Mouse (Mus musculus) activated CD4-positive, CD25-positive, alpha-beta regulatory T cell, adult 4 months (primary cell): ENCODE measurements around the gene Oaz3. TPM values are rescaled to one million over a fixed set of nuclear protein-coding genes. Genes with fewer than 3 reads are reported as not detected.

Experiments used
- ATAC-seq: one replicate; pipeline ENCODE4 v1.8.0; 2017
- polyA plus RNA-seq, 2 experiments: library from polyadenylated mRNA; unstranded; fragments of 100-300 nt; shearing (Covaris generic); gene quantifications; one replicate each; pipeline ENCODE4 v1.2.1; 2017

Oaz3 gene
- polyA plus RNA-seq, 2 experiments from 2014 or later = 0.74 TPM; not detected in 1

DNA sequence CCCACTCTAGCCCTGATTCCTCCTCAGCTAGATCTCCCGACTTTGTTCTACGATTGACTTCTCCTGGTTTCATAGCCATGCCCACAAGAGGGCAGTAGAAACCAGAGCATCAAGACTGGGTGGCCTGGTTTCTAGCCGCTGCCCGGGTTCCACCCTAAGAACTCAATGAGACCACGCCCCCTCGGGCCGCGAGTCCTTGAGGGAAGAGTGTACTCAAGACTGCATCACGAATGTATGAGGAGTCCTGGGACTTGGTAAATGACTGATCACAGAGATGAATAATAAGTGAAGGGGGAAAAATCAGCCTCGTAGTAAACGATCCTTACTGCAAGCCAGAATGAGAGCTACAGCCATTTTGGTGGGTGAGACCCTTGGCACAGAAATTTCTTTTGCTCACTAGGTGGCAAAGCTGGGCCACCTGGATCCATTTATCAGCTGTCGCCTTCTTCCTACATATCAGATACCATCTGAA, 12.8 kb upstream of the Oaz3 start:
- ATAC-seq = peak; percentile 81

DNA sequence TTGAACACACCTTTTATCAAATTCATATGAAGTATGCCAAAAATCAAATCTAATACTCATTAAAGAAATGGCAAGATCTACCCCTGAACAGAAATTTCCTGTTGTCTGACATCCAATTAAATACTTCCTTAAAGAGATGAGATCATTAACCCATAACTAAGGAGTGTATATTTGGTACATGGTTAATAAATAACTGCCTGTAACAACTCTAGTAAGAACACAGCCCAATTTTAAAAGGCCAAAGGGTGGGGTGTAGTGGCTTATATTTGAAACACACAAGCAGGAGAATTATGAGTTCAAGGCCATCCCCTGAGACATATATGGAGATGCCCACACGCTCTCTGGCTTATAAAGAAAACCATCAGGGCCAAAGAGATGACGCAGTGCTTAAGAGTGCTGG, 5.7 kb upstream of the Oaz3 start:
- ATAC-seq = no peak

DNA sequence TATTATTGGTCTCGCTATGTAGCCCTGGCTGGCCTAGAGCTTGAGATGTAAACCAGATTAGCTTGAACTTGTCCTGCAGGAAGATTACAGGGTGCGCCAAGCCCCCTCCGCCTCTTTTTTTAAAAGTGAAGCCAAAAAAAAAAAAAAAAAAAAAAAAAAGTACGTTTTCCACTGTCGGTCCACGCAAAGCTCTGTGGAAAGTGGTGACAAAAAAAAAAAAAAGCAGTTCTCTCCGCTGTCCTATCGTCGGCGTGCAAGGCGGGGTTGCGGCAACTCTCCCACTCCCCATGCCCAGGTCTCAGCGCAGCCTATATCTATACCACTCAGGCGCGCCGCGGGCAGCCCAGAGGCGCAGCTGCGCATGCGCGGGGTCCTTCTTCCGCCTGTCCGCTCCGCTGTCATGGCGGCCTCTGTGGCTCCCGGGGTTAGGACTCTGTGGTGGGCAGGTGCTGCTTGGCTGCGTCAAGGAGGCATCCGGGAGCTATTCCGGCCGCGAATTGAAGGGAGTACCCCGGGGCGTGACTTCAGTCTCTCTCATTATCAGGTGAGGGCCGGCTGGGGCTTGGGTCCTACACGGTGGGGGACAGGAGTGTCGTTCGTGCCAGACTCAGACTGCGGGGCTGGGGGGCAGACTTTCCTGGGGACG, 641 bp downstream of the Oaz3 start, which contains the start of gene Mrpl9:
Gene Mrpl9, plus strand, starts transcription at position 368 of the 646 bp plus-strand sequence.
- ATAC-seq = peak; percentile 87

DNA sequence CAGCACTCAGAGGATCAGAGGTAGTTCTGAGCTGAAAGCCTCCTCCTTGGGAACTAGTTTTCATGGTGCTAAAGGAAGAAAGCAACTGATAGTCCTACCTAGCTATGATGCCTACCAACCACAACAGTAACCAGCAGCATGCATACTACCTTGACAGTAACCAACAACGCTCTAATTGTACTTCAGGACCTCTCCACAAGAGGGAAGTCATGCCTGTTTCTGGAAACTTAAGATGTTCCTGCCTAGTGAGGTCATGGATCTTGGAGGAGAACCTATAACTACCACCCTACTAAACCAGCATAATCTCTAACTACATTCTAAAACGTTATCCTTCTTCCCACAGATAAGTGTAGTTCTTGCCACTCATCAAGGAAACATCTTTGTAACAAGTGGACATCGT, 2.5 kb downstream of the Oaz3 start:
- no peak for ATAC-seq

DNA sequence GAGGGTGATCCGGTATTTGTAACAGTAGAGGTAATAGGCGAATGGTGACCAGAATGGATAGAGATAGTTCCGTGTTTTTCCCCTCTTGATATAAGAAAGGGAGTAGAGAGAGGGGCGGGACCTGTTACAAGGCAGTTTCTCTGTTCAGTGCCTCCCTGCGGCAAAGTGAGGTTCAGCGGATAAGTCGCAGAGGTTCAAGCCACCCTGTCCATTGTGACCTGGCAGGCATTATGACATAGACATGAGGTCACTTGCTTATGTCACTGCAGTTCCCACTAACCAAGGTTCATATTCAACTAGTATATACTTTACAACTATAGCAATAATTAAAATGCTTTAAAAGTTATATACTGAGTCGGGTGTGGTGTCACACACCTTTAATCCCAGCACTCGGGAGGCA, 7.3 kb downstream of the Oaz3 start:
- no peak for ATAC-seq

DNA sequence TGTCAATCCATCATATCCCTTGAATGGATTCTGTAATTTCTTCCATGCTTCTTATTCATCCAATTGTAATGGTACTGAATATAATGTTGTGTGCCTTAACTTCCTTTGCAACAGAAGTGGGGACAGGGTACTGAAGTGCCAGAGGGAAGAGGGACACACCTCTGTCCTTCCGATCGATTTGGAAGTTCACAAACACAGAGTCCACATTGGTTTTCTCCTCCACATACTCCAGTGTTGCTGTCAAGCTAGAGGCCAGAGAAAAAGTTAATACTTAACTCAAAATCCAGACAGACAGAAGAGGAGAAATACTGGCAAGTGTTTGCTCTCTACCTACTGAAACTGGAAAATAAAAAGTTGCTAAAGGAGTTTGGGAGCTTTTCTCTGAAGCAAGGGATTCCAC, 9.4 kb downstream of the Oaz3 start:
- no peak for ATAC-seq

DNA sequence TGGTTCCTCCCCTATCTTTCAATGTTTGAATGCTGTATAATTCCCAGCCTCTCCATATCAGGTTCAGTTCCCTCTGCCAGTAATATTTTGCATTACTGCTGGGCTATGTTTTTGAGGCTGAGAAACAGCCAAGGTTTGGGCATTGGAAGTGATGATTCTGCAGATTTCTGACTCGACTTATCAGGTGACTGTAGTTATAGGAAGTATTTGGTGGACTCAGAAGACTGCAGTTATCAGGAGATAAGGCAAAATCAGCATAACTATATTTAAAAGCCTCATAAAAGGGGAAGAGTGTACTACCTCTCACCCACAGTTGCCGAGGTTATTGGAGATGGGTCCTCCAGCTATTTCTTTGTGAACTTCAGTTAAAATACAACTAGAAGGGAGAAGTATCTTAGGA, 12.7 kb downstream of the Oaz3 start:
- ATAC-seq = no peak

DNA sequence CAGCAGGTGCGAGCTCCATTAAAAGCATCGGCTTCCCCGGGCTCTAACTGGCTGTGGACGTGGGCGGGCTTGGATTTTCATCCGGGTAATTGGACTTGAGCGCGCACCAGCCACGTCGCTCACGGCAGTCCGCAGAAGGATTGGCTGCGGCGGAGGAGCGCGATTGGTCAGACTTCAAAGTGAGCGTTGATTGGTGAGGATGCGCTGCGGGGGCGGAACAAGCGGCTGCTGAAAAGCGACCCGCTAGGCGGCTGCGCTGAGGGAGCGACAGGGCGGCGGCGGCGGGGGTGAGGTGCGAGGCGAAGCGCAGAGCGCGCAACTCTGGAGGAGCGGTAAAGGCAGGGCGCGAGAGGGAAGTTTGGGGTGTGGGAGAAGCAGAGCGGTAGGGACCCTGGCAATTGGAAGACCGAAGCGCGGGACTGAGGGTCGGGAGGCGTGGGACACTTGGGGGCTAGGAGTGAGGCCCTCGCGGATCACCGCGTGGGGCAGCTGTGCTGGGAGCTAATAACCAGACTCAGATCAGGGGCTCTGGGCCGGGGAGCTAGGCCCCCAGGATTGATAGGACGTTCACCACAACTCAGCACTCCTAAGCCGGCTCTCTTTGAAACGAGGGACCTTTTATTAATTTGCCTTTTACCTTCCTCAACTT, 30.6 kb downstream of the Oaz3 start, which contains the start of gene Tdrkh:
Gene Tdrkh, plus strand, starts transcription at position 243 of the 649 bp plus-strand sequence.
- ATAC-seq = peak; percentile 98

DNA sequence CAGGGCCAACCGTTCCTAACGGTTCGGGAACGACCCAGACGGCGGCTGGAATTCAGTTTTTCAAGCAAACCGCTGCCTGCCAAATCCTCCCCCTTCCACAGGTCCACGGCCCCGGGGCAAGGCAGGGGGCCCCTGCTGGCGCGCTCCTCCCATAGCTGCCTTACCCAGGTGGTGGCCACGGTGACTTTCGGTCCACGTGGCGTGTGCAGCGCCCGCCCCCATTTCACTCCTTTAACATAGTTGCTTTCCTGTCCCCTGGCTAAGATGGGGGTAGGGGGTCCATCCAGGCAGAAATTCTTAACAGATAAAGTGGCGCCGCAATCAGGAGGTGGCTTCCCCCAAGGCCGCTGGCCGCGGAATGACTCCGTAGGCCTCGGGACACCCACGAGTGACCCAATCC, 31.2 kb downstream of the Oaz3 start:
- ATAC-seq = peak; percentile 2

DNA sequence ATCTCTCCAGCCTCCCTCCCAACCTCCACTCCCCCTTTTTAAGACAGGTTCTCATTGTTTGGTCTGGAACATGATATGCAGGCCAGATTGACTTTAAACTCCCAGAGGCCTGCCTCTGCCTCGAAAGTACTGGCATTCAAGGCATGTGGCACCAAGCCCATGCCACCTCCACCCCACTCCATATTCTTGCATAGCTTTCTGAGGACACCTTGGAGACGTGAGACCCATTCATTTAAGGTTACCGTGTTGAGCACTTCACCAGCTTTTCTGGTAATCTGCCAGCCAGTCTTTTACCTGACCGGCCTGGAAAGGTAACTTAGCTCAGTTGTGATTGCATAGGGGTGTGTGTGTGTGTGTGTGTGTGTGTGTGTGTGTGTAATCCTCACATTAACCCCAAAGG, 38.2 kb downstream of the Oaz3 start:
- no peak for ATAC-seq

DNA sequence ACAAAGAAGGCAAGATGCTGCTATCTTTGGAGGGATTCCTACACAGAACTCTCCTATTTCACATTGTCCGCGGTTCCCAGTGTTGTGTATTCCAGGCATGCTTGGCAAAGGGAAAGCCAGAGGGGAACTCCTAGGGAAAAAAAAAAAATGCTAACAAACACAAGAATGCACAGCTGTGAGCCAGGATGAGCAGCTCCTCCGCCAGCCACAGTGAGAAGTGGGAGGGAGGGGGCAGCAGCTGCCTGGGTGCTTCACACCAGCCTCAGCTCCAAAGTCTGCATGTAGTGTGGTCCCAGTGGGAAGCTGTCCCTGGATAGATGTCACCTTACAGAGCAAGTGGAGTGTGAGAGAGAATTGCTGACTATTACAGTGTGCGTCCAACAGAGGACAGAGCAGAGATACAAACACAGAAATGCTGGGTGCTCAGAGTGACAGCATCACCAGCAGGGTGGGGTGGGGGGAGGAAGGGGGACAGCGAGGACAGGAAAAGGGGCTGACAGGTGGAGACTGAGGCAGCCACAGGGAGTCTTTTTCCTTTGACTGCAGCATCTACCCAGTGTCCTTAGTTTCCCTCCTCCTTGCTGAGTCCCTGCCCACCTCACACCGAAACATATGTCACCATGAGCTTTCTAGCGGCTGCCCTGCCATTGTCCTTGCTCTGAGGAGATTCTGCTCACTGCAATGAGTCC, 39.2 kb downstream of the Oaz3 start:
- ATAC-seq = no peak

DNA sequence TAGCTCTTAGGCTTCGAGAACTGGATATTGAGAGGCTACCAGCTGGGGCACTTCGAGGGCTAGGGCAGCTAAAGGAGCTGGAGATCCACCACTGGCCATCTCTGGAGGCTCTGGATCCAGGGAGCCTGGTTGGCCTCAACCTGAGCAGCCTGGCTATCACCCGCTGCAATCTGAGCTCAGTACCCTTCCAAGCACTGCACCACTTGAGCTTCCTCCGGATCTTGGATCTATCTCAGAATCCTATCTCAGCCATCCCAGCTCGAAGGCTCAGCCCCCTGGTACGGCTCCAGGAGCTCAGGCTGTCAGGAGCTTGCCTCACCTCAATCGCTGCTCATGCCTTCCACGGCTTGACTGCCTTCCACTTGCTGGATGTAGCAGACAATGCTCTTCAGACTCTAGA, 41.3 kb downstream of the Oaz3 start:
- ATAC-seq = no peak

DNA sequence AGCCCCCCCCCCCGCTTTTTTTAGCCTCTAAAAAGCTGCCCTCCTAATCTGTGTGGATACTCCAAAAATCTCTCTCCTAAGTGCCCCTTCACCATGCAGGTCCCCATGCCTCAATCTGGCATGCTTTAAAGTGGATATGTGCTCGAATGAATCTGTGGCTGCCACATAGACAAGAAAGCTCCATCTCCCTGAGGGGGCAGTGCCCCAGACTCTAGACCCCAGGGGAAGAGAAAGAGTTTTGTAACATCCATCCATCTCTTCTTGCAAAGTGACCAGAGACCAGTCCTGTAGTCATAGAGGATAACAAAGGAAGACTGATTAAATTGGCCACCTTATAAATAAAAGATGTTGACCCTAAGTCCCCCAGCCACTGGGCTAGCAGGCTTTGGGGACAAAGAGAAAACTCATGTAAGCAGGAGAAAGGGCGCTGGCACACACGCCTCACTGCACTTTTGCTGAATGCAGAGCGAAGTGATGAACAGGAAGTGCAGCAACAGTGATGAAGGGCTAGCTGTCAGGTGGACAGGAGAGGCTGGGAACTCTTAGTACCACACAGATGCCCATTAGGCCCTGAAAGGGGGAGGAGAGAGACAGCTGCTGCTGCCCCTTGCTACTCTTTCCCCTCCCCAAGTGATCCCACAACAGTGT, 43.9 kb downstream of the Oaz3 start:
- ATAC-seq = no peak

DNA sequence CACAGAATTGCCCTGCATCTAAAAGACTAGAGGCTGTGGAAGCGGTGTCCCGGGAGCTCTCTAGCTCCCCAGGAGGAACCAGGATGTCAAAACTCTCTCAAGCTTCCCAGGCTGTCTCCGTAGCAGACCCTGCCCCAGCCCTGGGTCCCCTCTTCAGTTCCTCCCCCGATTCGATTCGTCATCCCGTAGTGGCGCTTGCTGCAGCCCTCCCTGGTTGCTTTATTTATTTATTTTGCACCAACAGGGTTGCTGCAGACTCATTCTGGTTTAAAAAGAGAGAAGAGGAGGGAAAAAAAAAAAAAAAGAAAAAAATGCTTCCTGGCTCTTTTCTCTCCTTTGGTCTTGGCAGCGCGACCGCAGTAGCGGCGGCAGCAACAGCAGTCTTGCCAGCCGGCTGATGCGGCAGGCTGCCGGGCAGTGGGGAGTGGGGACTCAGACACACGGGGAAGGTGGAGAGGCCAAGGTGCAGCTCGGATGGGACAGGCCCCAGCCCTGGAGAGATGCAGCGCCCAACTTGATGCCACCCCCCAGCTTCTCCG, 44.7 kb downstream of the Oaz3 start:
- ATAC-seq = no peak

DNA sequence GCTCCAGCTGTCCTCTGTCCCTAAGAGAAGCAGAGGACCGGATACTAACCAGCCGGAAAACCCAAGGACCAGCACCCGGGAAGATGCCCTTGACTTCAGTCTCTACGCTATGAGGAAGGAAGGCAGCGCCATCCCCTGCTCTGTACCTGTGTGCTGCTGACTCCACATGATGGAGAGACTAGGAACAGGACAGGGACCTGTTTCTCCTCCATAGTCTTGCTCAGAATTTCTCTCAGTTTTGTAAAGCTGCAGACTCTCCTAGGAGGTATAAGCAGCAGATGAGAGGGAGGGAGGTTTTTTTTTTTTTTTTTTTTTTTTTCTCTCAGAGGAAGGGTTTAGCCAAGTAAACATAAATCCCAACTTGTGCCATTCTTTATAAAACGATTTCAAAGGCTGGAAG, 45.5 kb downstream of the Oaz3 start, which contains the start of gene Lingo4:
Gene Lingo4, plus strand, starts transcription at position 301 of the 400 bp plus-strand sequence.
- ATAC-seq = no peak

DNA sequence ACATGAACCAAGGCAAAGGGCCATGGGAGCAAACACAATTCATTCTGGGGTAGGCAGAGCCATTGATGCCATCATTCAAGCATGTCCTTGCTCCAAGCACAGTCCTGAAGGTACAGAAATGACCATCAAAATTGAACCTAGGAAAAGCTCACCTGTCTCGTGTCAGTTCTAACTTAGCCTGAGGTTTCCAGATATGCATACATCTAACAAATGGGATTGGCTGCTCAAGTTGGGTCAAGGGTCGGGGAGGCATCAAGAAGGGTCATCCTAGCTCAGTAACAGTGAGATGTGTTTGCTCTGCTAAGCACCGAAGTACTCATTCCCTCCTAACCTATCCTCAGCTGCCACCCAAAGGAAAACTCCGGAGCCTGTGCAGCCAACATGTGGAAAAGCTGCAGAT, 46.9 kb downstream of the Oaz3 start:
- ATAC-seq = no peak

DNA sequence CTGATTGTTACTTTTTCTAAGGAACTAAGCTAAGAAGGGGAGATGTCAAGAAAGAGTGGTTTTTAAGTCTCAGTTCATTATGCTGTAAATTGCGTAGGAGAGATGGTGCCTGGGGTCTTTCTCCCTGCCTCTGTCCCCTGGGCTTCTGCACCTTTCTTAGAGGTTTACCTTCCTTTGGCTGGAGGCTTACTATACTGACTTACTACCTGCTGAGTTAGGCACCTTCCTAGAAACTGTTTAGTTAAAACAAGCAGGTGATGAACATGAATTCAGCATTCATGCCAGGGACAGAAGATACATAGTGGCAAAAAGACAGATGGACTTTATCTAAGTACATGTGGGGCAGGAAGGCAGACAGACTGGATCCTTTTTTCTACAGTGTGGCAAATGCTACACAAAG, 47.4 kb downstream of the Oaz3 start:
- ATAC-seq = no peak

DNA sequence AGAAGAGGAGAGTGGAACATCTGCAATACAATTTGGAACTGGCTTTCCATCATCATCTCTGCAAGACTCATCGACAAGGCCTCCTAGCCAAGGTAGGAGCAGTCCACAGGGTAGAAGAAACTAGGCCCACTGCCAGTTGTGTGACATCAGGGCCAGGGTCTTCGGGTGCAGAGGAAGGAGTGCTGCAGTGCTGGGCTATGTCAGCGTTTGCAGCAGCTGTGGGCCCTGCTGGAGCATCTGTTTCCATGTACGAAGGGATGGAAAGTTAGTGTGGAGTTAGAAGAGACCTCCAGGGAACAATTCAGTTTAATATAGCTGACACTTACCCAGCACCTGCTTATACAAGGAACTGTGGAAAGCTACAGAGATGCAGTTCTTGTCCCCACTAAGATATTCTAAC, 50.7 kb downstream of the Oaz3 start:
- ATAC-seq = no peak

DNA sequence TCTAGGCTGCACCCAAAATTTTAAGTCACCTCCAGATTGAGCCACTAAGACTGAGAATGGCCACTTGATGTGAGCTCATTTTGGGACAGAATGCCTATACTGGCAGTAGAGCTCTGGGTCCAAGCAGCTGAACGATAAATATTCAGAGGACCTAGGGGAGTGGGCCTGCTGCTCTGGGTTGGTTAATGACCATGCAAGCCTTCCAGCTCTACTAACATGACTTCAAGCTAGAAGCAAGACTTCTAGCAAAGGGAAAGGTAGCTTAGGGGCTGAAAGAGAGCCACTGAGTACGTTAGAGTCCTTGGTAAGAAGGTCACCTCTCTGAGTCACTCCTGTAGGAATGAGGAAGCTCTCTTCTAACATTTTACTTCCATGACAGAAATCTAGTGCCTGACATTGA, 51.6 kb downstream of the Oaz3 start:
- ATAC-seq = no peak

DNA sequence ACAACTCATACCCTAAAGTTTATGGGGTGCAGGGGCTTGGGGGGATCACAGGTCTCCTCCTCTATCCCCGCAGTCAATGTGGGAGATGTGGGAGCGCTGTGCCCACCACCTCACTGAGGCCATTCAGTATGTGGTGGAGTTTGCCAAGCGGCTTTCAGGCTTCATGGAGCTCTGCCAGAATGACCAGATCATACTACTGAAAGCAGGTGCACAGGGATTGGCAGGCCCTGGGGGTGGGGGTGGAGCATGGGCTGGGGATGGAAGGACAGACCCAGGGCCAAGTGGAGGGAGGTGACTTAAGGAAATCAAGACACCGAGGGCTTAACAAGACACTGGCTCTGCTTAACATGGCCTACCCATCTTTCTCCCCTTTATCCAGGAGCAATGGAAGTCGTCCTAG, 52.7 kb downstream of the Oaz3 start:
- ATAC-seq = no peak

DNA sequence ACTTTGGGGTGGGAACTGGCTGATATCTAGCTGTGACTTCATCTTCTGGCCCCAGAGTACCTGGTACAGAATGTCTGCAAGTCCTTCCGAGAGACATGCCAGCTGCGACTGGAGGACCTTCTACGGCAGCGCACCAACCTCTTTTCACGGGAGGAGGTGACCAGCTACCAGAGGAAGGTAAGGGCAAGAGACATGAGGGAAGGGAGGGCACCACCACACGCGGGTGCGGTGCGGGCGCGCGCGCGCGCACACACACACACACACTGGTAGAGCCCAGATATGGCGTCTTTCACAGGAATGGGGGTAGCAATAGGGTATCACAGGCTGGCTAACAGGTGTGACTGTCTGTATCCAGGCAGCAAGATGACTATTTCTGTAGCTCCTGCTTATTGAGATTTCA, 54.3 kb downstream of the Oaz3 start:
- no peak for ATAC-seq

DNA sequence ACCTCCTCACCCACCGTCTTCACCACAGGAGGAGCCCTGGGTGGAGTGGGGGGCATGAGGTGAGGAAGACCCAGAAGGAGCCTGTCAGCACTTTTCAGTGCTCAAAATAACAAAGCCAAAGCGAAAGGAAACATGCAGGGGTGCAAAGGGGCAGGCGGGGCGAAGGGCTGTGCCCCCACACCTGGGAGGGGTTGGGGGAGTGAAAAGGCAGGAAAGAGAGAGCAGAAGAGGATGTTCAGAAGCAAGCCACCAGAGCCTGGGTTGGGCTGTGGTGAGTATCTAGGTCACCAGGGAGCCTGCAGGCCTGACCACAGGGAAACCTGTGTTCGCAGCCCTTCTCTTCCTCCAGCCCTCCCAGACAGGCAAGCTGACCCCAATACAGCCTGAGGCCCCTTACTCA, 55.7 kb downstream of the Oaz3 start:
- ATAC-seq = peak; percentile 90

DNA sequence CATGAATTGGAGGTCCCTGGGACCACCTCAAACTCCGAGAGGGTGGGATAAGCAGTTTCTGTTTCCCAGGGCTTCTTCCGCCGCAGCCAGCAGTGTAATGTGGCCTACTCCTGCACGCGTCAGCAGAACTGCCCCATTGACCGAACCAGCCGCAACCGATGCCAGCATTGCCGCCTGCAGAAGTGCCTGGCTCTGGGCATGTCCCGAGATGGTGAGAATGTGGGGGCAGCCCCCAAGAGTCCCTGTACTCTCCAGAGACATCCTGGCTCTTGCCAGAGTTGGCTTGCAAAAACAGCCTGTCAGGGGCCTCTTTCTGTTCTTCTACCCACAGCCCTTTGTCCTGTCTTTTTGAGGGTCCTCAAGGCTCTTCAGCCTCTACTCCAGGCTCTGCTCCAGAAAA, 56.3 kb downstream of the Oaz3 start:
- no peak for ATAC-seq
